Mouse (Mus musculus) leukemia stem cell, adult 10-12 weeks (primary cell): ENCODE data around the gene Gabra4. TPM values are rescaled to one million over a fixed set of nuclear protein-coding genes. Genes with fewer than 3 reads are reported as not detected.

Experiments
- polyA plus RNA-seq: library from polyadenylated mRNA; stranded (reverse); fragments of >175 nt; gene quantifications from 2 replicates; pipeline ENCODE4 v1.2.3, GENCODE M21; 2012; ENCODE audit warnings: low replicate concordance

Gene Gabra4
- polyA plus RNA-seq: not detected in 2 replicates

GRCm38 (mm10) chr5:71658115-71658497 is at the start of gene Gabra4:
Gabra4 (minus strand) TSS chr5:71658308.

GRCm38 (mm10) chr5:71657482-71658114 is 510 bp downstream of the Gabra4 start, which contains the start of gene Gabrb1:
Gabrb1 (plus strand) TSS chr5:71658113.

DNA sequence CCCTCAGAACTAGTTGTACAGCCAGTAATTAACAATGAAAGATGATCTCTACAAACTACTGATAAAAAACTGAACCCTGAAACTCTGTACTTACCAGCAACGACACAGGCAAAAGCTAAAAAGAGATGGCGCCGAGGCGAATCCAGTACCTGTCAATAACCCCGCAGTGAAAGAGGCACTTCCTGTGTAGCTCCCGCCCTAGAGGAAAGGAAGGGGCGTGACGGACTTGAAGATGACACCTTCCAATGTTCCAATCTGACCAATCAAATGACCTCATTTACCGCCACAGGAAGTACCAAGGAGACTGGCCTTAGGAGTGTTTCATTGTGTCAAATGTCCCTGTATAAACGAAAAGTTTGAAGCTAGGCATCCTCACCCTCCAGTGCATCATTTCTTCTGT is 110.0 kb downstream of the Gabra4 start, which contains the start of gene Cox7b2:
Gene Cox7b2 (minus strand): TSS at position 127 of the 400 bp plus-strand sequence.

Other genes starting within 250 kb of the Gabra4 start
- gene Cox7b2, start 110.1 kb downstream of the Gabra4 start, polyA plus RNA-seq: not detected in 2 replicates
- not detected in 2 replicates for gene Gabrb1, start 195 bp downstream of the Gabra4 start, polyA plus RNA-seq